In genomic region chr4:151863511-151863910, GRCm38 (mm10) we compare ENCODE assay signal across 9 mouse cellular contexts. TPM values are rescaled to one million over a fixed set of nuclear protein-coding genes. Genes with fewer than 3 reads are reported as not detected.
DNase-seq lines count a peak whose midpoint lies in the region; ATAC-seq and TF ChIP-seq lines count a peak whose summit lies in the region.
"Had no signal": no experiment of that assay in that cellular context is flagged by ENCODE, and none has a peak within 500 bp of the region (broad histone marks: within the 10 kb centered on the region; RNA-seq: fewer than 3 reads in every experiment).

No protein-coding gene starts in this region.

- H3ac ChIP-seq in myocyte (ENCODE audit: control insufficient read depth, insufficient read length), result no peak overlapping the region

- H3K9me3 ChIP-seq in kidney, embryonic 16.5 days (ENCODE audit: low read length), result no peaks in the 10 kb centered on the region
- H3K9me3 ChIP-seq in embryonic facial prominence, embryonic 14.5 days (ENCODE audit: control insufficient read depth, low read length), result no peaks in the 10 kb centered on the region
- no peaks in the 10 kb centered on the region for H3K9me3 ChIP-seq in intestine, embryonic 15.5 days

- peak overlapping the region; percentile 97; the same call in 1 of the 2 replicates for H3K27ac ChIP-seq in kidney, embryonic 16.5 days (ENCODE audit: low read length)
- no peak overlapping the region for H3K27ac ChIP-seq in embryonic facial prominence, embryonic 14.5 days (replicated peaks; ENCODE audit: low read depth, low read length)
- no peak overlapping the region for H3K27ac ChIP-seq in intestine, embryonic 15.5 days

- H3K4me2 ChIP-seq in kidney, embryonic 16.5 days (replicated peaks; ENCODE audit: low read depth, low read length), result peak overlapping the region; percentile 86
- peak overlapping the region; percentile 85 for H3K4me2 ChIP-seq in embryonic facial prominence, embryonic 14.5 days (ENCODE audit: low read depth, low read length)
- peak overlapping the region; percentile 86 for H3K4me2 ChIP-seq in intestine, embryonic 15.5 days (replicated peaks)
- peak overlapping the region; percentile 98 for H3K4me2 ChIP-seq in myocyte (ENCODE audit: low read depth)

- H3K36me3 ChIP-seq in kidney, embryonic 16.5 days (ENCODE audit: insufficient read depth, low read length), result no peaks in the 10 kb centered on the region
- H3K36me3 ChIP-seq in embryonic facial prominence, embryonic 14.5 days (ENCODE audit: control insufficient read depth, insufficient read depth, low read length), result no peaks in the 10 kb centered on the region
- H3K36me3 ChIP-seq in intestine, embryonic 15.5 days, result no peaks in the 10 kb centered on the region
- H3K36me3 ChIP-seq in myocyte (ENCODE audit: control insufficient read depth, insufficient read depth), result no peaks in the 10 kb centered on the region

- H3K4me1 ChIP-seq in kidney, embryonic 16.5 days (ENCODE audit: insufficient read depth, low read length), result peaks cover 18% of the 10 kb centered on the region
- H3K4me1 ChIP-seq in embryonic facial prominence, embryonic 14.5 days (ENCODE audit: control insufficient read depth, insufficient read depth, low read length), result peaks cover 14% of the 10 kb centered on the region; the same call in 1 of the 2 replicates
- peaks cover 8% of the 10 kb centered on the region; the same call in 1 of the 2 replicates for H3K4me1 ChIP-seq in intestine, embryonic 15.5 days (replicated peaks)

- no peak for TF ChIP-seq POLR2A in myocyte (IDR thresholded peaks at IDR 0.05; ENCODE audit: insufficient read length, low read depth)

- H3K4me3 ChIP-seq in kidney, embryonic 16.5 days (ENCODE audit: low read length), result peak overlapping the region; percentile 75
- H3K4me3 ChIP-seq in embryonic facial prominence, embryonic 14.5 days (ENCODE audit: low read depth, low read length), result peak overlapping the region; percentile 49
- H3K4me3 ChIP-seq in intestine, embryonic 15.5 days (replicated peaks), result 0 out of 2 replicates have a peak overlapping the region, but pooled peaks have one; percentile 72
- H3K4me3 ChIP-seq in myocyte, result peak overlapping the region; percentile 24

- no peaks in the 10 kb centered on the region for H3K79me2 ChIP-seq in myocyte (ENCODE audit: control insufficient read depth, insufficient read depth)

- 62% methylated on average over 9 of the region's 9 CpGs for WGBS in kidney, embryonic 16.5 days
- WGBS in embryonic facial prominence, embryonic 14.5 days, result 58% methylated on average over 9 of the region's 9 CpGs
- WGBS in intestine, embryonic 15.5 days, result 57% methylated on average over 9 of the region's 9 CpGs

- H3K9ac ChIP-seq in kidney, embryonic 16.5 days (replicated peaks; ENCODE audit: low read length), result no peak overlapping the region
- no peak overlapping the region for H3K9ac ChIP-seq in embryonic facial prominence, embryonic 14.5 days (ENCODE audit: low read depth, low read length)
- H3K9ac ChIP-seq in intestine, embryonic 15.5 days, result no peak overlapping the region

- no peak for DNase-seq in kidney, postnatal 10 days
- no peak for DNase-seq in embryonic facial prominence, embryonic 14.5 days (ENCODE audit: low spot score)
- DNase-seq in urinary bladder, postnatal 36 days (ENCODE audit: low spot score in 2 of 2), result no peak
- DNase-seq in T-cell, adult 2 months (ENCODE audit: low spot score), result no peak
- DNase-seq in urinary bladder, postnatal 4 days (ENCODE audit: low spot score in 2 of 2), result no peak

- no peaks in the 10 kb centered on the region for H3K27me3 ChIP-seq in kidney, embryonic 16.5 days (ENCODE audit: insufficient read depth, low read length)
- no peaks in the 10 kb centered on the region for H3K27me3 ChIP-seq in embryonic facial prominence, embryonic 14.5 days (replicated peaks; ENCODE audit: control insufficient read depth, insufficient read depth, low read length)
- no peaks in the 10 kb centered on the region for H3K27me3 ChIP-seq in intestine, embryonic 15.5 days (replicated peaks)
- peaks cover 26% of the 10 kb centered on the region for H3K27me3 ChIP-seq in myocyte (ENCODE audit: control insufficient read depth, insufficient read depth, insufficient read length)
- H3K27me3 ChIP-seq: Patski had no signal

- no peak for ATAC-seq in kidney, embryonic 16.5 days (ENCODE audit: low FRiP score, low TSS enrichment)
- ATAC-seq in embryonic facial prominence, embryonic 14.5 days (ENCODE audit: low read depth), result no peak
- ATAC-seq in intestine, embryonic 15.5 days, result no peak
- ATAC-seq: Patski had no signal

TF ChIP-seq in myocyte, 11 proteins besides CTCF, POLR2A, EP300 and RAD21:
- TF ChIP-seq MAX (IDR thresholded peaks at IDR 0.05; ENCODE audit: low read depth), result no peak
- TF ChIP-seq TCF12 (IDR thresholded peaks at IDR 0.05; ENCODE audit: insufficient read depth, poor library complexity, severe bottlenecking), result no peak
- no peak for TF ChIP-seq MYOD1 (IDR thresholded peaks at IDR 0.05; ENCODE audit: control insufficient read depth in 1 of 3, insufficient read length in 2 of 3, low read depth in 2 of 3)
- TF ChIP-seq POLR2AphosphoS2 (IDR thresholded peaks at IDR 0.05; ENCODE audit: insufficient read length, low read depth), result no peak
- TF ChIP-seq CEBPB (IDR thresholded peaks at IDR 0.05; ENCODE audit: insufficient read depth, poor library complexity, severe bottlenecking), result no peak
- TF ChIP-seq USF1 (IDR thresholded peaks at IDR 0.05; ENCODE audit: low read depth), result no peak
- TF ChIP-seq MYOG (IDR thresholded peaks at IDR 0.05; ENCODE audit: control insufficient read depth in 1 of 3, insufficient read depth in 1 of 3, insufficient read length in 2 of 3, low read depth in 2 of 3), result no peak
- no peak for TF ChIP-seq E2F4 (IDR thresholded peaks at IDR 0.05; ENCODE audit: insufficient read depth)
- no peak for TF ChIP-seq TCF3 (IDR thresholded peaks at IDR 0.05; ENCODE audit: insufficient read length, low read depth)
- TF ChIP-seq SRF (IDR thresholded peaks at IDR 0.05; ENCODE audit: control insufficient read depth, insufficient read length, low read depth), result no peak
- no peak for TF ChIP-seq REST (IDR thresholded peaks at IDR 0.05; ENCODE audit: insufficient read depth, insufficient read length)

RNA-seq across cellular contexts. Expression of gene Camta1, which starts 1.8 kb away (rescaled TPM):
- polyA plus RNA-seq in kidney, embryonic 16.5 days (2015; fragmentation: Nextera tagmentation; extraction: Ambion mirVana), result 80.7 and 83.5 TPM in 2 replicates
- 77.3 and 88.0 TPM in 2 replicates for polyA plus RNA-seq in embryonic facial prominence, embryonic 14.5 days (2014; fragmentation: Nextera tagmentation; extraction: Ambion mirVana)
- 70.2 and 75.7 TPM in 2 replicates for polyA plus RNA-seq in intestine, embryonic 15.5 days (2015; fragmentation: Nextera tagmentation; extraction: Ambion mirVana)
- 40.6 TPM for polyA plus RNA-seq in myocyte (2012; fragmentation: generic; extraction: Trizol)

Comparison
In these comparisons a context has a peak if more than half of its experiments do, and no peak if none do; other contexts are left out.
1. H3K4me3 ChIP-seq: peak in every context shown above with its lines; median percentile 75 in kidney, embryonic 16.5 days; 72 in intestine, embryonic 15.5 days; 49 in embryonic facial prominence, embryonic 14.5 days; 24 in myocyte.